Mouse (Mus musculus): ENCODE measurements around the gene Hsd17b3.

- TF ChIP-seq CTCF (IDR thresholded peaks at IDR 0.05; ENCODE audit: control insufficient read depth, insufficient read depth, insufficient replicate concordance, low read depth, low read length), result no peak
- no peak for TF ChIP-seq POLR2A (IDR thresholded peaks at IDR 0.05; ENCODE audit: control insufficient read depth, low read depth, low read length)
Measured at GRCm38 (mm10) chr13:64086036-64086435, 3.0 kb downstream of the Hsd17b3 start.

All from testis, adult 2 months (tissue).